Comparison of ENCODE assay signal across 12 mouse cellular contexts in the genomic region with DNA sequence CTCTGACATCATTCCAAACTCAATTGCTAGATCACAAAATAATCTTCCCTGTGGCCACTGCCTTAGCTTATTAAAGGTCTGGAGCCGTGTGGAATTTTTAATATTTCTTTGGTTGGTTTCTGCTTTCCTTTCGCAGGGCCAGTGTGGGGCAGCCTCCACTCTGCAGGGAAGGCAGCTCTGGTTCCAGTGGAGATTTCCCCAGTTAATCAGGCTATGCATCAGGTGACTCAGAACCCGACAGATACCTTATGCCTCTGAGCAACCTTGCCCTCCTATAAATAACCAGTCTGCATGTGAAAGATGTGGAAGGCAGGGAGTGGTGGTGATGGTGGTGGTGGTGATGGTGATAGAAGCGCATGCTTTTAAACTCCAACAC. TPM values are rescaled to one million over a fixed set of nuclear protein-coding genes. Genes with fewer than 3 reads are reported as not detected.
A peak's percentile ranks its signal among the peaks of the same experiment; 100 is the strongest.
DNase-seq lines count a peak whose midpoint lies in the region; ATAC-seq and TF ChIP-seq lines count a peak whose summit lies in the region.
"Had no signal": no experiment of that assay in that cellular context is flagged by ENCODE, and none has a peak within 500 bp of the region (broad histone marks: within the 10 kb centered on the region; RNA-seq: fewer than 3 reads in every experiment).

No protein-coding gene starts in this region.

- intact Hi-C loops in left cerebral cortex, postnatal 4 days (cut with DNase I) = no loop called here

- no peaks in the 10 kb centered on the region for H3K36me3 ChIP-seq in midbrain, embryonic 13.5 days
- H3K36me3 ChIP-seq in midbrain, embryonic 11.5 days (ENCODE audit: control insufficient read depth, insufficient read depth, low read length) = no peaks in the 10 kb centered on the region
- no peaks in the 10 kb centered on the region for H3K36me3 ChIP-seq in hindbrain, postnatal 0 days (ENCODE audit: insufficient read depth, low read length)
- H3K36me3 ChIP-seq in midbrain, embryonic 14.5 days (ENCODE audit: control insufficient read depth, insufficient read depth, low read length) = no peaks in the 10 kb centered on the region
- H3K36me3 ChIP-seq: embryonic facial prominence, embryonic 12.5 days had no signal

- TF ChIP-seq CTCF in hindbrain, postnatal 0 days (IDR thresholded peaks at IDR 0.05; ENCODE audit: low read depth) = no peak

- H3K9ac ChIP-seq in midbrain, embryonic 13.5 days (replicated peaks) = no peak overlapping the region
- H3K9ac ChIP-seq in midbrain, embryonic 11.5 days (ENCODE audit: low read length) = no peak overlapping the region
- H3K9ac ChIP-seq in hindbrain, postnatal 0 days (replicated peaks; ENCODE audit: low read length) = no peak overlapping the region
- no peak overlapping the region for H3K9ac ChIP-seq in midbrain, embryonic 14.5 days (replicated peaks; ENCODE audit: low read length)
- H3K9ac ChIP-seq: embryonic facial prominence, embryonic 12.5 days had no signal

- no peak for DNase-seq in midbrain, embryonic 11.5 days (ENCODE audit: low spot score, missing footprints)
- no peak for DNase-seq in hindbrain, postnatal 0 days (ENCODE audit: low spot score)
- DNase-seq in midbrain, embryonic 14.5 days = no peak
- DNase-seq in left cerebral cortex, postnatal 4 days = no peak
- no peak for DNase-seq in urinary bladder, postnatal 4 days (ENCODE audit: low spot score in 2 of 2)
- DNase-seq in heart, postnatal 4 days = no peak
- DNase-seq: kidney, postnatal 25 days; lung, adult 2 months had no signal

- peak; percentile 48; the same call in 1 of the 2 replicates for ATAC-seq in midbrain, embryonic 13.5 days
- no peak for ATAC-seq in midbrain, embryonic 11.5 days (ENCODE audit: low FRiP score)
- peak; percentile 44 for ATAC-seq in hindbrain, postnatal 0 days
- peak; percentile 6; the same call in 1 of the 2 replicates for ATAC-seq in midbrain, embryonic 14.5 days (ENCODE audit: low FRiP score, low TSS enrichment)
- ATAC-seq: forebrain, embryonic 14.5 days had no signal

- H3K4me1 ChIP-seq in midbrain, embryonic 13.5 days (replicated peaks) = peaks cover 30% of the 10 kb centered on the region
- H3K4me1 ChIP-seq in midbrain, embryonic 11.5 days (ENCODE audit: control insufficient read depth, insufficient read depth, low read length) = peaks cover 8% of the 10 kb centered on the region
- H3K4me1 ChIP-seq in hindbrain, postnatal 0 days (ENCODE audit: insufficient read depth, low read length) = peaks cover 18% of the 10 kb centered on the region; the same call in 1 of the 2 replicates
- H3K4me1 ChIP-seq in midbrain, embryonic 14.5 days (ENCODE audit: control insufficient read depth, insufficient read depth, low read length) = peaks cover 19% of the 10 kb centered on the region

- no peaks in the 10 kb centered on the region for H3K27me3 ChIP-seq in midbrain, embryonic 13.5 days
- no peaks in the 10 kb centered on the region for H3K27me3 ChIP-seq in midbrain, embryonic 11.5 days (ENCODE audit: control insufficient read depth, insufficient read depth, low read length)
- no peaks in the 10 kb centered on the region for H3K27me3 ChIP-seq in hindbrain, postnatal 0 days (ENCODE audit: insufficient read depth, low read length)
- H3K27me3 ChIP-seq in midbrain, embryonic 14.5 days (ENCODE audit: control insufficient read depth, insufficient read depth, low read length) = no peaks in the 10 kb centered on the region
- H3K27me3 ChIP-seq: embryonic facial prominence, embryonic 12.5 days had no signal

- H3K9me3 ChIP-seq in midbrain, embryonic 13.5 days = no peaks in the 10 kb centered on the region
- H3K9me3 ChIP-seq in midbrain, embryonic 11.5 days (ENCODE audit: control insufficient read depth, low read length) = no peaks in the 10 kb centered on the region
- H3K9me3 ChIP-seq in hindbrain, postnatal 0 days (ENCODE audit: low read length) = no peaks in the 10 kb centered on the region
- H3K9me3 ChIP-seq in midbrain, embryonic 14.5 days (ENCODE audit: control insufficient read depth, low read length) = no peaks in the 10 kb centered on the region
- H3K9me3 ChIP-seq: embryonic facial prominence, embryonic 12.5 days had no signal

- H3K4me3 ChIP-seq in midbrain, embryonic 13.5 days (replicated peaks) = no peak overlapping the region
- H3K4me3 ChIP-seq in midbrain, embryonic 11.5 days (ENCODE audit: low read depth, low read length) = no peak overlapping the region
- no peak overlapping the region for H3K4me3 ChIP-seq in hindbrain, postnatal 0 days (ENCODE audit: low read length)
- no peak overlapping the region for H3K4me3 ChIP-seq in midbrain, embryonic 14.5 days (replicated peaks; ENCODE audit: low read depth, low read length)
- H3K4me3 ChIP-seq: embryonic facial prominence, embryonic 12.5 days had no signal

- H3K27ac ChIP-seq in midbrain, embryonic 13.5 days = peak overlapping the region; percentile 76
- no peak overlapping the region for H3K27ac ChIP-seq in midbrain, embryonic 11.5 days (ENCODE audit: low read depth, low read length)
- peak overlapping the region; percentile 32 for H3K27ac ChIP-seq in hindbrain, postnatal 0 days
- peak overlapping the region; percentile 76 for H3K27ac ChIP-seq in midbrain, embryonic 14.5 days (replicated peaks; ENCODE audit: low read depth, low read length)
- H3K27ac ChIP-seq: embryonic facial prominence, embryonic 12.5 days had no signal

- peak overlapping the region; percentile 19 for H3K4me2 ChIP-seq in midbrain, embryonic 13.5 days (replicated peaks)
- no peak overlapping the region for H3K4me2 ChIP-seq in midbrain, embryonic 11.5 days
- no peak overlapping the region for H3K4me2 ChIP-seq in hindbrain, postnatal 0 days (ENCODE audit: low read depth, low read length)
- H3K4me2 ChIP-seq in midbrain, embryonic 14.5 days (ENCODE audit: low read length) = peak overlapping the region; percentile 24
- H3K4me2 ChIP-seq: embryonic facial prominence, embryonic 12.5 days; heart, embryonic 11.5 days had no signal

- 83% methylated on average over 4 of the region's 4 CpGs for WGBS in midbrain, embryonic 13.5 days
- WGBS in midbrain, embryonic 11.5 days = 81% methylated on average over 4 of the region's 4 CpGs
- 56% methylated on average over 4 of the region's 4 CpGs for WGBS in hindbrain, postnatal 0 days
- WGBS in midbrain, embryonic 14.5 days = 61% methylated on average over 4 of the region's 4 CpGs

RNA-seq across cellular contexts. Expression of gene Smoc1, which starts 7.4 kb away (rescaled TPM):
- polyA plus RNA-seq in midbrain, embryonic 13.5 days (2015; fragmentation: Nextera tagmentation; extraction: Ambion mirVana) = 17.7 and 20.3 TPM in 2 replicates
- polyA plus RNA-seq in midbrain, embryonic 11.5 days (2014; fragmentation: Nextera tagmentation; extraction: Ambion mirVana) = 17.3 and 19.0 TPM in 2 replicates
- 32.7 and 42.0 TPM in 2 replicates for total RNA-seq in hindbrain, postnatal 0 days (2014; rRNA removed)
- 30.5 and 31.5 TPM in 2 replicates for polyA plus RNA-seq in hindbrain, postnatal 0 days (2015; fragmentation: Nextera tagmentation; extraction: Ambion mirVana)
- polyA plus RNA-seq in midbrain, embryonic 14.5 days (2014; fragmentation: Nextera tagmentation; extraction: Ambion mirVana) = 21.6 and 33.5 TPM in 2 replicates
- total RNA-seq in left cerebral cortex, postnatal 4 days (2021) = 10 to 100 TPM; 15.8 to 17.2 TPM
- 10 to 100 TPM; 10.2 to 11.2 TPM for total RNA-seq in heart, postnatal 4 days (2021)

Comparison
In these comparisons a context has a peak if more than half of its experiments do, and no peak if none do; other contexts are left out.
1. H3K4me2 ChIP-seq: peak in midbrain, embryonic 13.5 days (single experiment) and midbrain, embryonic 14.5 days (single experiment); none in midbrain, embryonic 11.5 days (single experiment) and hindbrain, postnatal 0 days (single experiment).